Mouse (Mus musculus): ENCODE measurements at regions not wholly inside any gene's neighbourhood (a gene's known extent, or its start where the extent isn't known, plus 50 kb on each side); places are given as distances from the start of the nearest gene placed in this dataset.

DNA sequence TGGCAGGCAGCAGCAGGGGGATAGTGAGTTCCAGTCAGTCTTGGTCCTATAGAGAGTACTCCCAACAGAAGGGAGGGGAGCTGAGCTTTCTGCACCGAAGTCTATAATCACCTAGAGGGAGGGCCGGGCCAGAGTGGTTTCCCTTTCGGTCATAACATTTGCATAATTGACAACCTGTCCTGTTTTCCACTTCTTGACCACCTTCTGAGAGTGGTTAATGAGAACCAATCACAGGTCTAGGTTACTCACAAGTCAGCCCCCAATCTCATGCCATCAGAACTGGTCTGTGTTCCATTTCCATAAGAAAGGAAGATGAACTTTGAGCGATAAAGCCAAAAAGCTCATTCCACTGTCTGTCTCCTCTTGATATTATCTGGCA is 611.9 kb downstream of the Zfp706 start:
- Histone ChIP-seq H3K27ac (ENCODE audit: low read depth) (no peak overlapping the region), H3K27me3 (ENCODE audit: control insufficient read depth, insufficient read depth, low read length) (no peaks in the 10 kb centered on the region), H3K9ac (replicated peaks; ENCODE audit: low read depth, low read length) (no peak overlapping the region), H3K9me3 (replicated peaks; ENCODE audit: control insufficient read depth, low read length) (no peaks in the 10 kb centered on the region), H3K4me3 (ENCODE audit: low read depth, low read length) (no peak overlapping the region), H3K4me1 (ENCODE audit: control insufficient read depth, insufficient read depth) (0 out of 2 replicates have a peak, but pooled peaks cover 6% of the 10 kb centered on the region), H3K36me3 (replicated peaks; ENCODE audit: control insufficient read depth, insufficient read depth, low read length) (no peaks in the 10 kb centered on the region), H3K4me2 (ENCODE audit: low read depth, low read length) (no peak overlapping the region)
- 66% methylated on average over 4 of the region's 4 CpGs for WGBS
- no peak for TF ChIP-seq EP300 (IDR thresholded peaks at IDR 0.05; ENCODE audit: low read depth)
- no peak for TF ChIP-seq CTCF (IDR thresholded peaks at IDR 0.05; ENCODE audit: low read depth)
- ATAC-seq (ENCODE audit: insufficient read depth, low read depth): no peak
- DNase-seq (ENCODE audit: low spot score): no peak

DNA sequence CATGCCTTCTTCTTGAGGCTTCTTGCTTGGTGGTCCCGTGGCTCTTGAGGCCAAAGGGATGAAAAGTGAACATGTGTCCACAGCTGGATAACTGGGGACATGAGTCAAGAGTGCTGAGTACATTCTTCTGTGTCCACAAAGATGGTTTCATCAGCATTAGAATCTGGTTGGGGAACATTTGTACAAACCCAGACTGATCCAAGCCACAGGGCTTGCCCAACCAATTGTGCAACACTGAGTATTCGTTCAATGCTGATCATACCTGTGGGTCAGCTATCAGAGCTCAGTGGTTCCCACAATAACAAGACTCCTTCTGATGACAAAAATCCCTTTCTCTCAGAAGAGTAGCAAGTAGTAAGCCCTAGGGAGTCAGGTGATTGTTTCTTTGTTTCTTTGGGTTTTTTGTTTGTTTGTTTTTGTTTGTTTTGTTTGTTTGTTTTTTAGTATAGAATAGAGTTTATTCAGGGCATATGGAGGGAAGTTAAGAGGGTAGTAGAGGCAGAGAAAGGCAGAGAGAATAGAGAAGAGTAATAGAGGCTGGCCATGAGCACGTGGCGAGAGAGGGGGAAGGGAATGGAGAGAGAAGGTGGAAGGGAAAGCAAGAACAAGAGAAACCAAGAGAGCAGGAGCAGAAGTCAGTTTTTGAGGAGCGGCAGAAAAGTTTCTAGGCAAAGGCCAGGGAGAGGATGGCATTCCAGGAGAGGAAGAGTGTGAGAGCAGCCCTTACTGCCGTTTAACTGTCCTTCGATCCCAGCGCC is 612.5 kb downstream of the Zfp706 start:
- no peak for ATAC-seq (ENCODE audit: insufficient read depth, low read depth)
- H3K4me2 ChIP-seq (ENCODE audit: low read depth, low read length): no peak overlapping the region
- no peaks in the 10 kb centered on the region for H3K36me3 ChIP-seq (replicated peaks; ENCODE audit: control insufficient read depth, insufficient read depth, low read length)
- no peaks in the 10 kb centered on the region for H3K9me3 ChIP-seq (replicated peaks; ENCODE audit: control insufficient read depth, low read length)
- 79% methylated on average over 8 of the region's 8 CpGs for WGBS
- 0 out of 2 replicates have a peak, but pooled peaks cover 6% of the 10 kb centered on the region for H3K4me1 ChIP-seq (ENCODE audit: control insufficient read depth, insufficient read depth)
- TF ChIP-seq EP300 (IDR thresholded peaks at IDR 0.05; ENCODE audit: low read depth): no peak
- no peaks in the 10 kb centered on the region for H3K27me3 ChIP-seq (ENCODE audit: control insufficient read depth, insufficient read depth, low read length)
- DNase-seq (ENCODE audit: low spot score): no peak
- no peak overlapping the region for H3K4me3 ChIP-seq (ENCODE audit: low read depth, low read length)
- no peak overlapping the region for H3K9ac ChIP-seq (replicated peaks; ENCODE audit: low read depth, low read length)
- H3K27ac ChIP-seq (ENCODE audit: low read depth): no peak overlapping the region

DNA sequence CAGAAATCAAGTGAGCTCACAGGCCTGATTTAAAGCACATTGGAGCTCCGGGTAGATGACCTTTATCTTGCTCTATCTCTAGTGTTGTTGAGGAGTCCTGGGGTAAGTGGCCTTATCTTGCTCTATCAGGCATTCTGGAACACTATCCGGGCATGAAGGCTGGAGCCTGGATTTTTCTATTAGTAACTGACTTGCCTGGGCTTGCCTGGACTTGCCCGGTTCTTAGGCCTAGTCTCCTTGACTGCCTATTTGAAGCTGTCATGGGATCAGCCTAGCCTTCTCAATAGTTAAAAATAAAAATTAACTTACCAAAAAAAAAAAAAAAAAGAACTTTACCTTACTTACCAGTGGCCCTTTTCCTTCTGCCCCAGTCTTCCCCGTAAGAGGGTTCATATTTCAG is 617.8 kb downstream of the Zfp706 start:
- Histone ChIP-seq H3K27ac (ENCODE audit: low read depth) (no peak overlapping the region), H3K27me3 (ENCODE audit: control insufficient read depth, insufficient read depth, low read length) (no peaks in the 10 kb centered on the region), H3K36me3 (replicated peaks; ENCODE audit: control insufficient read depth, insufficient read depth, low read length) (no peaks in the 10 kb centered on the region), H3K4me2 (ENCODE audit: low read depth, low read length) (no peak overlapping the region), H3K9ac (replicated peaks; ENCODE audit: low read depth, low read length) (no peak overlapping the region), H3K4me1 (ENCODE audit: control insufficient read depth, insufficient read depth) (no peaks in the 10 kb centered on the region), H3K4me3 (ENCODE audit: low read depth, low read length) (no peak overlapping the region), H3K9me3 (replicated peaks; ENCODE audit: control insufficient read depth, low read length) (no peaks in the 10 kb centered on the region)
- ATAC-seq (ENCODE audit: insufficient read depth, low read depth): no peak
- WGBS: 43% methylated on average over 4 of the region's 4 CpGs
- TF ChIP-seq EP300 (IDR thresholded peaks at IDR 0.05; ENCODE audit: low read depth) (no peak), CTCF (IDR thresholded peaks at IDR 0.05; ENCODE audit: low read depth) (no peak)
- no peak for DNase-seq (ENCODE audit: low spot score)

DNA sequence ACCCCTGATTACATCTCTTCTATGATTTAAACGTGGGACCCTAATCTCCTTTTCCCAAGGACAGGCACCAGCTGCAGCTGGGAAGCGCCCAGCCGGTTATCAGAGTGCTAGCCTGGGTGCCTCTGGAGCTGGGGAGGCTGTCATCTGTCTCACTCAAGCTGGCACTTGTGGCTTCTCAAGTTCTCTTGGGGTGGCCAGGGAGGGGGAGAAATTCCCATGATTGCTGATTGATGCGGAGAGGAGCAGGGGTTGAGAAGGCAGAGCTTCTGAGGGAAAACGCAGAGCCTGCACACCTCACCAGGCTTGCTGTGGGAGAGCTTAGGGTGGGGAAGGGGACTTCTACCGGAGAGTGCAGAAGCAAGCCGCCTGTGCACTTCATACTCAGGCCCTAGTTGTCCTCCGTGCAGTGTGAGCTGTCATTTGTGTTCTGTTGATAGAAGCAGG is 626.3 kb downstream of the Zfp706 start:
- no peaks in the 10 kb centered on the region for H3K9me3 ChIP-seq (replicated peaks; ENCODE audit: control insufficient read depth, low read length)
- H3K4me3 ChIP-seq (ENCODE audit: low read depth, low read length): peak overlapping the region; percentile 31
- H3K9ac ChIP-seq (replicated peaks; ENCODE audit: low read depth, low read length): peak overlapping the region; percentile 40; the same call in 1 of the 2 replicates
- ATAC-seq (ENCODE audit: insufficient read depth, low read depth): no peak; the same call in 1 of the 2 replicates
- no peaks in the 10 kb centered on the region for H3K27me3 ChIP-seq (ENCODE audit: control insufficient read depth, insufficient read depth, low read length)
- H3K36me3 ChIP-seq (replicated peaks; ENCODE audit: control insufficient read depth, insufficient read depth, low read length): no peaks in the 10 kb centered on the region
- TF ChIP-seq CTCF (IDR thresholded peaks at IDR 0.05; ENCODE audit: low read depth) (no peak), EP300 (IDR thresholded peaks at IDR 0.05; ENCODE audit: low read depth) (no peak)
- peak overlapping the region; percentile 62 for H3K4me2 ChIP-seq (ENCODE audit: low read depth, low read length)
- DNase-seq (ENCODE audit: low spot score): no peak
- H3K4me1 ChIP-seq (ENCODE audit: control insufficient read depth, insufficient read depth): peaks cover 8% of the 10 kb centered on the region; the same call in 1 of the 2 replicates
- 4% methylated on average over 8 of the region's 8 CpGs for WGBS
- H3K27ac ChIP-seq (ENCODE audit: low read depth): peak overlapping the region; percentile 35; the same call in 1 of the 2 replicates

DNA sequence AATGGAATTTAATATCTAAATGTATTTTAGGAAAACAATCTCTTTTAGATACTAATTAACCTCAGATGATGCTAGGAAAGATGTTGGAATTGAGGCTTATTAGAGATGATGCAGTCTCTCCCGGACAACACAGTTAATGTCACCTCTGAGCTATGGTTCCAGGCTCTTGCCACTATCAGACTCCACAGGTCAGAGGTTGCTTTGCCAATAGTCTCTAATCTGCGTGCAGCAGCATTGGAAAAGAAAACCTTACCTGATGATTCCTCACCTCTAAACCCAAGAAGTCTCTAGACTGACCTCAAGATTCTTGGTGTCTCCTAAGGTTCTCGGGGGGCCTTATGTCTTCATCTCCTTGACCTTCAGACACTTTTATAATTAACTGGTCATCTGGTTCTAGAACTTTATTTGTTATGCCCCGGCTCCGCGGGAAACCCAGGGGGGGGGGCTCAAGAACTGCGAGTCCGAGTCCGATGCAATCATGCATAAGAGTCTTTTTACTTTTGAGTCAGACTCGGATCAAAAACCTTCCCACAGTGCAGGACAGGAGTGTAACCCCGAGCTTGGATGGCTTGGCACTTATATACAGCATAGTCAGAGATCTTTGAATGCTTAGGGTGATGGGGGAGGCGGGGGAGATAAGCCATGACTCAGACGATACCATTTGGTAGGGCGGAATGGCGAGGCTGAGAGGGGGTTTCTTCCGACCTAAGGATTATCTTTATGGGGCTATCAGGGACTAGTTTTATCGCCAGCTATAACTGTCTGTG is 626.9 kb downstream of the Zfp706 start:
- Histone ChIP-seq H3K27ac (ENCODE audit: low read depth) (no peak overlapping the region), H3K9me3 (replicated peaks; ENCODE audit: control insufficient read depth, low read length) (no peaks in the 10 kb centered on the region), H3K4me3 (ENCODE audit: low read depth, low read length) (peak overlapping the region; percentile 31), H3K4me1 (ENCODE audit: control insufficient read depth, insufficient read depth) (peaks cover 8% of the 10 kb centered on the region; the same call in 1 of the 2 replicates), H3K27me3 (ENCODE audit: control insufficient read depth, insufficient read depth, low read length) (no peaks in the 10 kb centered on the region), H3K4me2 (ENCODE audit: low read depth, low read length) (peak overlapping the region; percentile 62), H3K9ac (replicated peaks; ENCODE audit: low read depth, low read length) (peak overlapping the region; percentile 40; the same call in 1 of the 2 replicates), H3K36me3 (replicated peaks; ENCODE audit: control insufficient read depth, insufficient read depth, low read length) (no peaks in the 10 kb centered on the region)
- WGBS: 14% methylated on average over 17 of the region's 17 CpGs
- ATAC-seq (ENCODE audit: insufficient read depth, low read depth) (no peak; the same call in 1 of the 2 replicates), DNase-seq (ENCODE audit: low spot score) (no peak)
- TF ChIP-seq CTCF (IDR thresholded peaks at IDR 0.05; ENCODE audit: low read depth) (no peak), EP300 (IDR thresholded peaks at IDR 0.05; ENCODE audit: low read depth) (no peak)
